Mouse (Mus musculus) MEL (cell line): ENCODE measurements around the gene Mdfic. TPM values are rescaled to one million over a fixed set of nuclear protein-coding genes. Genes with fewer than 3 reads are reported as not detected.

Source experiments
- DNase-seq: peaks from one replicate; pipeline ENCODE4 v3.0.0; 2011; ENCODE audit warnings: low read depth, low spot score
- H3K27ac ChIP-seq: 2 replicates; pipeline ENCODE4 v1.5.1; 2012; ENCODE audit warnings: low read depth, mild to moderate bottlenecking, control low read depth, low read length, moderate library complexity; ENCODE audit not compliant: control insufficient read depth
- H3K27me3 ChIP-seq, 2 experiments: fragments of 150-350 bp in 1 of 2; sonication (generic) in 1 of 2; 2 replicates each; pipeline ENCODE4 v1.6.1; 2012; ENCODE audit warnings: low read length in 2 of 2, mild to moderate bottlenecking in 2 of 2, improper control_type of control experiment in 1 of 2, moderate library complexity in 1 of 2; ENCODE audit not compliant: insufficient read depth in 2 of 2, control insufficient read depth in 1 of 2
- H3K36me3 ChIP-seq, 2 experiments: 2 replicates each; pipeline ENCODE4 v1.6.1; 2012 to 2014; ENCODE audit warnings: low read length in 2 of 2, improper control_type of control experiment in 1 of 2, inconsistent platforms in 1 of 2, mild to moderate bottlenecking in 1 of 2; ENCODE audit not compliant: insufficient read depth in 2 of 2, control insufficient read depth in 1 of 2
- H3K4me1 ChIP-seq, 2 experiments: fragments of 150-350 bp in 1 of 2; sonication (generic) in 1 of 2; 2 replicates each; pipeline ENCODE4 v1.6.1; 2012; ENCODE audit warnings: low read length in 2 of 2, improper control_type of control experiment in 1 of 2, mild to moderate bottlenecking in 1 of 2; ENCODE audit not compliant: insufficient read depth in 2 of 2, control insufficient read depth in 1 of 2
- H3K4me3 ChIP-seq, 2 experiments: fragments of 150-350 bp in 1 of 2; sonication (generic) in 1 of 2; 2 replicates each; pipeline ENCODE4 v1.5.1; 2012; ENCODE audit warnings: low read depth in 2 of 2, low read length in 2 of 2, mild to moderate bottlenecking in 2 of 2, moderate library complexity in 2 of 2, control low read depth in 1 of 2, improper control_type of control experiment in 1 of 2; ENCODE audit not compliant: control insufficient read depth in 1 of 2, insufficient read depth in 1 of 2
- H3K79me2 ChIP-seq: 2 replicates; pipeline ENCODE4 v1.6.1; 2012; ENCODE audit warnings: mild to moderate bottlenecking, low read length, moderate library complexity; ENCODE audit not compliant: control insufficient read depth, poor library complexity, insufficient read depth
- H3K9ac ChIP-seq: 2 replicates; pipeline ENCODE4 v1.6.1; 2012; ENCODE audit warnings: low read depth, mild to moderate bottlenecking, control low read depth, low read length, moderate library complexity; ENCODE audit not compliant: control insufficient read depth, poor library complexity, severe bottlenecking
- H3K9me3 ChIP-seq: fragments of 150-350 bp; sonication (generic); replicated peaks from 2 replicates; pipeline ENCODE4 v1.6.1; 2012; ENCODE audit warnings: mild to moderate bottlenecking, low read length, improper control_type of control experiment, moderate library complexity; ENCODE audit not compliant: insufficient read depth
- BHLHE40 ChIP-seq: IDR thresholded peaks from 2 replicates; pipeline ENCODE4 v1.6.1; 2012; ENCODE audit warnings: low read depth, mild to moderate bottlenecking, inconsistent platforms, low read length, improper control_type of control experiment, borderline replicate concordance
- CTCF ChIP-seq, 3 experiments: IDR thresholded peaks in 2 of 3; conservative IDR thresholded peaks in 1 of 3; 2 replicates each; pipeline ENCODE4 v1.5.1; 2011 to 2012; ENCODE audit warnings: low read length in 3 of 3, low read depth in 2 of 3, mild to moderate bottlenecking in 2 of 3, improper control_type of control experiment in 1 of 3, inconsistent platforms in 1 of 3, mixed read lengths in 1 of 3, moderate library complexity in 1 of 3; ENCODE audit not compliant: control insufficient read depth in 1 of 3, insufficient read depth in 1 of 3, poor library complexity in 1 of 3, severe bottlenecking in 1 of 3
- E2F4 ChIP-seq: IDR thresholded peaks from 2 replicates; pipeline ENCODE4 v1.6.1; 2011; ENCODE audit warnings: low read depth, low read length, improper control_type of control experiment, borderline replicate concordance
- ELF1 ChIP-seq: IDR thresholded peaks from 2 replicates; pipeline ENCODE4 v1.6.1; 2014; ENCODE audit warnings: low read depth, mild to moderate bottlenecking, inconsistent platforms, low read length, improper control_type of control experiment, moderate library complexity
- ETS1 ChIP-seq: IDR thresholded peaks from 2 replicates; pipeline ENCODE4 v1.6.1; 2012; ENCODE audit warnings: low read depth, mild to moderate bottlenecking, inconsistent platforms, low read length, improper control_type of control experiment, moderate library complexity
- GABPA ChIP-seq: IDR thresholded peaks from 2 replicates; pipeline ENCODE4 v1.6.1; 2012; ENCODE audit warnings: low read depth, mild to moderate bottlenecking, inconsistent platforms, low read length, improper control_type of control experiment, moderate library complexity
- GATA1 ChIP-seq: IDR thresholded peaks from 2 replicates; pipeline ENCODE4 v1.6.1; 2011; ENCODE audit warnings: low read depth, low read length, improper control_type of control experiment
- KAT2A ChIP-seq: conservative IDR thresholded peaks from 2 replicates; pipeline ENCODE4 v1.6.1; 2012; ENCODE audit warnings: low read depth, low read length, improper control_type of control experiment, inconsistent platforms
- MAX ChIP-seq: IDR thresholded peaks from 2 replicates; pipeline ENCODE4 v1.6.1; 2011; ENCODE audit warnings: low read length, improper control_type of control experiment
- MAZ ChIP-seq: IDR thresholded peaks from 2 replicates; pipeline ENCODE4 v1.6.1; 2012; ENCODE audit warnings: low read depth, mild to moderate bottlenecking, inconsistent platforms, low read length, improper control_type of control experiment
- MXI1 ChIP-seq: IDR thresholded peaks from 2 replicates; pipeline ENCODE4 v1.6.1; 2011; ENCODE audit warnings: mild to moderate bottlenecking, low read depth, low read length, improper control_type of control experiment
- MYB ChIP-seq: IDR thresholded peaks from 2 replicates; pipeline ENCODE4 v1.6.1; 2011; ENCODE audit warnings: mild to moderate bottlenecking, low read depth, low read length, improper control_type of control experiment
- NELFE ChIP-seq: IDR thresholded peaks from 2 replicates; pipeline ENCODE4 v1.6.1; 2011; ENCODE audit warnings: low read depth, low read length, improper control_type of control experiment
- POLR2A ChIP-seq, 2 experiments: IDR thresholded peaks; 2 replicates each; pipeline ENCODE4 v1.6.1; 2011 to 2012; ENCODE audit warnings: low read length in 2 of 2, mild to moderate bottlenecking in 2 of 2, control low read depth in 1 of 2, improper control_type of control experiment in 1 of 2, low read depth in 1 of 2, moderate library complexity in 1 of 2; ENCODE audit not compliant: control insufficient read depth in 1 of 2, insufficient read depth in 1 of 2, poor library complexity in 1 of 2
- POLR2AphosphoS2 ChIP-seq: IDR thresholded peaks from 2 replicates; pipeline ENCODE4 v1.6.1; 2011; ENCODE audit warnings: low read length, improper control_type of control experiment
- SIN3A ChIP-seq: IDR thresholded peaks from 2 replicates; pipeline ENCODE4 v1.6.1; 2012; ENCODE audit warnings: low read length, improper control_type of control experiment, inconsistent platforms
- SMC3 ChIP-seq: IDR thresholded peaks from 2 replicates; pipeline ENCODE4 v1.6.1; 2011; ENCODE audit warnings: low read depth, low read length, improper control_type of control experiment
- TAL1 ChIP-seq: IDR thresholded peaks from 2 replicates; pipeline ENCODE4 v1.6.1; 2012; ENCODE audit warnings: mild to moderate bottlenecking, inconsistent platforms, low read length, moderate library complexity, mixed read lengths
- TCF12 ChIP-seq: IDR thresholded peaks from 2 replicates; pipeline ENCODE4 v1.6.1; 2014; ENCODE audit warnings: low read depth, mild to moderate bottlenecking, inconsistent platforms, low read length, improper control_type of control experiment, moderate library complexity
- UBTF ChIP-seq: IDR thresholded peaks from 2 replicates; pipeline ENCODE4 v1.6.1; 2012; ENCODE audit warnings: low read depth, mild to moderate bottlenecking, inconsistent platforms, low read length, improper control_type of control experiment, moderate library complexity, borderline replicate concordance; ENCODE audit not compliant: insufficient read depth
- ZC3H11A ChIP-seq: IDR thresholded peaks from 2 replicates; pipeline ENCODE4 v1.6.1; 2012; ENCODE audit warnings: low read depth, mild to moderate bottlenecking, inconsistent platforms, low read length, improper control_type of control experiment
- ZKSCAN1 ChIP-seq: IDR thresholded peaks from 2 replicates; pipeline ENCODE4 v1.6.1; 2012; ENCODE audit warnings: low read depth, mild to moderate bottlenecking, inconsistent platforms, low read length, improper control_type of control experiment, moderate library complexity
- polyA plus RNA-seq, 2 experiments: library from polyadenylated mRNA; stranded (reverse) in 1 of 2; unstranded in 1 of 2; fragments of >175 nt in 1 of 2; fragments of >200 nt in 1 of 2; gene quantifications; 2 replicates each; pipeline versions ENCODE4 v1.2.1 to v1.2.4; 2012; ENCODE audit warnings: low replicate concordance in 2 of 2, low read depth in 1 of 2; ENCODE audit not compliant: insufficient read length in 2 of 2, insufficient read depth in 1 of 2, missing spikeins in 1 of 2
- total RNA-seq: library from RNA; depleted of rRNA; stranded (reverse); fragments of 300-350 nt; gene quantifications from 2 replicates; pipeline ENCODE4 v1.2.3, GENCODE M21; 2012

Gene Mdfic
- total and polyA plus RNA-seq, 3 experiments, result not detected

DNA sequence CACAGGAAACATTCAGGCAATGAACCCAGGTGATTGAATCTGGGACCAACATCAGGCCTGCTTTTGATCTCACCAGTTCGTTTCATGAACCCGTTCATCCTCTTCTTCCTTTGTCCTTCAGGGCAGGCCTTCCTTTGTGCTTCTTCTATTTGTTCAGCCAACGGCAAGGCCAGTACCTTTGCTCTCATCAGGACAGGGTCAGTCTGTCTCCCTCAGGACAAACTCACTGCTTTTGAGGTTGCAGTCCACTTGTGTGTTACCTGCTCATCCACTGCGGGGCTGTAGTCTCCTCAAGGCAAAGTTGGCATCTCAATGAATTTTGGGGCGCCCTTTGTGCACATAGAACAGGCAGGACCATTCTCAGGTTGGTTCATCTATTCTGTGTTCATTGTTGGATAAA, 31.7 kb downstream of the Mdfic start:
- Histone ChIP-seq H3K4me1 (no peaks in the 10 kb centered on the region), H3K36me3 (no peaks in the 10 kb centered on the region), H3K4me3 (no peak overlapping the region), H3K9ac (no peak overlapping the region), H3K27me3 (no peaks in the 10 kb centered on the region), H3K79me2 (no peaks in the 10 kb centered on the region), H3K9me3 (no peaks in the 10 kb centered on the region), H3K27ac (no peak overlapping the region)
- TF ChIP-seq MAZ, result no peak
- TF ChIP-seq SIN3A, result no peak
- no peak for TF ChIP-seq MXI1
- TF ChIP-seq ELF1, result no peak
- TF ChIP-seq SMC3, result no peak
- no peak for TF ChIP-seq POLR2AphosphoS2
- no peak for TF ChIP-seq CTCF (IDR thresholded peaks at IDR 0.05 in 2 of 3, conservative IDR thresholded peaks at IDR 0.05 in 1 of 3; ENCODE audit: control insufficient read depth in 1 of 3, insufficient read depth in 1 of 3, low read depth in 2 of 3, low read length in 3 of 3, poor library complexity in 1 of 3, severe bottlenecking in 1 of 3)
- TF ChIP-seq GABPA, result no peak
- no peak for TF ChIP-seq NELFE
- TF ChIP-seq ETS1, result no peak
- no peak for TF ChIP-seq GATA1
- no peak for TF ChIP-seq E2F4
- TF ChIP-seq UBTF, result no peak
- no peak for TF ChIP-seq ZKSCAN1
- no peak for TF ChIP-seq TAL1
- no peak for TF ChIP-seq MYB
- TF ChIP-seq ZC3H11A, result no peak
- no peak for TF ChIP-seq BHLHE40
- TF ChIP-seq MAX, result no peak
- no peak for DNase-seq

DNA sequence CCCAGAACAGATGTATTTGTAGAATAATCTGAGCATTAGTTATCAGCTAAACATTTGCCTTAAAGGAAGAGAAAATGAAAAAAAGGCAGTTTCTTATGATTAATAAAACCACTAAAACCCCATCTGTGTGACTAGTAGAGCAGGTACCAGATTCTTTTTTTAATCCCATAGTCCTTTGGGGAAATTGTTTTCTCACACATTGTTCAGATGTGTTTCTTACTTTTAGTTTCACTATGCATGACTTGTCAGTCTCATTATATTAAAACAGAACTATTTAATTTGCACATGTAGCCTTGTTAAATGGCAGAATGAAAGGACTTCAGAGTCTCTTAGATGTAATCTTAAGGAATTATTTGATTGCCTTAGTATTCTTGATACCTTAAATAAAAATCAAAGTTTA, 32.7 kb downstream of the Mdfic start:
- Histone ChIP-seq H3K79me2 (no peaks in the 10 kb centered on the region), H3K9ac (no peak overlapping the region), H3K4me3 (no peak overlapping the region), H3K36me3 (no peaks in the 10 kb centered on the region), H3K27ac (no peak overlapping the region), H3K9me3 (no peaks in the 10 kb centered on the region), H3K4me1 (no peaks in the 10 kb centered on the region), H3K27me3 (no peaks in the 10 kb centered on the region)
- DNase-seq, result no peak
- TF ChIP-seq TCF12 (no peak), POLR2A (IDR thresholded peaks at IDR 0.05; ENCODE audit: control insufficient read depth in 1 of 2, insufficient read depth in 1 of 2, low read depth in 1 of 2, low read length in 2 of 2, poor library complexity in 1 of 2) (no peak), KAT2A (no peak), CTCF (IDR thresholded peaks at IDR 0.05 in 2 of 3, conservative IDR thresholded peaks at IDR 0.05 in 1 of 3; ENCODE audit: control insufficient read depth in 1 of 3, insufficient read depth in 1 of 3, low read depth in 2 of 3, low read length in 3 of 3, poor library complexity in 1 of 3, severe bottlenecking in 1 of 3) (no peak), NELFE (no peak)
